Mouse (Mus musculus) T-cell, adult 2 months (primary cell): ENCODE measurements around the gene Vmn1r127.
"Not testable (repeated sequence)": the region's sequence is repeated elsewhere in the genome, so short reads cannot be mapped to it uniquely, and the experiment has no call there.

Experiments
- DNase-seq: peaks from one replicate; pipeline ENCODE4 v3.0.0; 2022; ENCODE audit warnings: low spot score

Vmn1r127 gene

GRCm38 (mm10) chr7:21319761-21320160, at the start of gene Vmn1r127:
Vmn1r127 (minus strand) TSS chr7:21319861.
- not testable (repeated sequence) for DNase-seq

- DNase-seq, result not testable (repeated sequence)
These were observed 41.5 kb upstream of the Vmn1r127 start, which contains the start of gene Vmn1r129 for GRCm38 (mm10) chr7:21361191-21361590. Vmn1r129 (minus strand) TSS chr7:21361291.

- DNase-seq, result not testable (repeated sequence)
These were observed 29.4 kb upstream of the Vmn1r127 start, which contains the start of gene Vmn1r128 for GRCm38 (mm10) chr7:21349073-21349472. Vmn1r128 (plus strand) TSS chr7:21349373.

GRCm38 (mm10) chr7:21301367-21301766, 18.3 kb downstream of the Vmn1r127 start, which contains the start of gene Vmn1r126:
Vmn1r126 (minus strand) TSS chr7:21301467.
- not testable (repeated sequence) for DNase-seq

- not testable (repeated sequence) for DNase-seq
These were observed 47.8 kb downstream of the Vmn1r127 start, which contains the start of gene Vmn1r125 for GRCm38 (mm10) chr7:21271879-21272278. Vmn1r125 (plus strand) TSS chr7:21272179.
